18 mouse cellular contexts compared by ENCODE assay signal in genomic region chr17:15677970-15678645, GRCm38 (mm10). TPM values are rescaled to one million over a fixed set of nuclear protein-coding genes. Genes with fewer than 3 reads are reported as not detected.
DNase-seq lines count a peak whose midpoint lies in the region; ATAC-seq and TF ChIP-seq lines count a peak whose summit lies in the region.
"Had no signal": no experiment of that assay in that cellular context is flagged by ENCODE, and none has a peak within 500 bp of the region (broad histone marks: within the 10 kb centered on the region; RNA-seq: fewer than 3 reads in every experiment).

No protein-coding gene starts in this region.

- H3K27ac ChIP-seq in hindbrain, embryonic 10.5 days: peak overlapping the region; percentile 60; the same call in 1 of the 2 replicates
- no peak overlapping the region for H3K27ac ChIP-seq in hindbrain, postnatal 0 days
- no peak overlapping the region for H3K27ac ChIP-seq in limb, embryonic 10.5 days
- H3K27ac ChIP-seq: kidney, postnatal 0 days; liver, embryonic 14.5 days had no signal

- 20% methylated on average over 6 of the region's 6 CpGs for WGBS in hindbrain, embryonic 10.5 days
- 18% methylated on average over 6 of the region's 6 CpGs for WGBS in hindbrain, postnatal 0 days
- 43% methylated on average over 6 of the region's 6 CpGs for WGBS in limb, embryonic 10.5 days

- no peak overlapping the region for H3K4me2 ChIP-seq in hindbrain, postnatal 0 days (ENCODE audit: low read depth, low read length)

- no peaks in the 10 kb centered on the region for H3K36me3 ChIP-seq in hindbrain, embryonic 10.5 days
- no peaks in the 10 kb centered on the region for H3K36me3 ChIP-seq in hindbrain, postnatal 0 days (ENCODE audit: insufficient read depth, low read length)
- H3K36me3 ChIP-seq in limb, embryonic 10.5 days: no peaks in the 10 kb centered on the region

- no peak for TF ChIP-seq CTCF in hindbrain, postnatal 0 days (IDR thresholded peaks at IDR 0.05; ENCODE audit: low read depth)
- no peak for TF ChIP-seq CTCF in brain, embryonic 14.5 days (IDR thresholded peaks at IDR 0.05; ENCODE audit: borderline replicate concordance, extremely low read depth, insufficient read depth, insufficient read length)

- no peak for TF ChIP-seq POLR2A in brain, embryonic 14.5 days (IDR thresholded peaks at IDR 0.05; ENCODE audit: borderline replicate concordance, extremely low read depth, insufficient read depth, insufficient read length, poor library complexity, severe bottlenecking)

- H3K4me1 ChIP-seq in hindbrain, embryonic 10.5 days (replicated peaks): peaks cover 21% of the 10 kb centered on the region
- H3K4me1 ChIP-seq in hindbrain, postnatal 0 days (ENCODE audit: insufficient read depth, low read length): no peaks in the 10 kb centered on the region
- no peaks in the 10 kb centered on the region for H3K4me1 ChIP-seq in limb, embryonic 10.5 days

- H3K4me3 ChIP-seq in hindbrain, embryonic 10.5 days: no peak overlapping the region
- no peak overlapping the region for H3K4me3 ChIP-seq in hindbrain, postnatal 0 days (ENCODE audit: low read length)
- H3K4me3 ChIP-seq in limb, embryonic 10.5 days: no peak overlapping the region
- H3K4me3 ChIP-seq: myocyte had no signal

- no peaks in the 10 kb centered on the region for H3K27me3 ChIP-seq in hindbrain, embryonic 10.5 days (ENCODE audit: insufficient read depth, poor library complexity, severe bottlenecking)
- H3K27me3 ChIP-seq in hindbrain, postnatal 0 days (ENCODE audit: insufficient read depth, low read length): no peaks in the 10 kb centered on the region
- no peaks in the 10 kb centered on the region for H3K27me3 ChIP-seq in limb, embryonic 10.5 days (ENCODE audit: low read depth, poor library complexity, severe bottlenecking)

- no peak overlapping the region for H3K9ac ChIP-seq in hindbrain, postnatal 0 days (replicated peaks; ENCODE audit: low read length)
- H3K9ac ChIP-seq: liver, embryonic 14.5 days had no signal

- peaks cover 4% of the 10 kb centered on the region; the same call in 1 of the 2 replicates for H3K9me3 ChIP-seq in hindbrain, embryonic 10.5 days
- no peaks in the 10 kb centered on the region for H3K9me3 ChIP-seq in hindbrain, postnatal 0 days (ENCODE audit: low read length)
- H3K9me3 ChIP-seq in limb, embryonic 10.5 days (replicated peaks): no peaks in the 10 kb centered on the region

- ATAC-seq in hindbrain, postnatal 0 days: no peak
- ATAC-seq in megakaryocyte progenitor cell, adult 5-6 weeks (replicated peaks; ENCODE audit: poor library complexity): peak; percentile 88
- no peak for ATAC-seq in monocyte, adult 5-6 weeks (replicated peaks; ENCODE audit: insufficient number of reproducible peaks, low FRiP score, low TSS enrichment, poor library complexity, severe bottlenecking)
- ATAC-seq: inflammation-experienced regulatory T-cells, adult 6 months had no signal

- DNase-seq in hindbrain, embryonic 10.5 days (ENCODE audit: low spot score): no peak
- DNase-seq in hindbrain, postnatal 0 days (ENCODE audit: low spot score): no peak
- peak; percentile 25 for DNase-seq in brain, embryonic 14.5 days (ENCODE audit: low read depth)
- DNase-seq in thymus, postnatal 25 days: peak; percentile 75
- no peak for DNase-seq in ovary, postnatal 10 days (ENCODE audit: low spot score)
- no peak for DNase-seq in limb, embryonic 10.5 days (ENCODE audit: low spot score)
- DNase-seq: B cell, adult 2 months; cerebellum, adult 9-10 months; heart, adult 18-20 months; heart, postnatal 14 days; lung, postnatal 14 days; right cerebral cortex, postnatal 4 days had no signal

RNA-seq across cellular contexts. Expression of gene Chd1, which starts 26.7 kb away (rescaled TPM):
- 28.8 and 33.4 TPM in 2 replicates for polyA plus RNA-seq in hindbrain, embryonic 10.5 days (2016; fragmentation: Nextera tagmentation; extraction: Ambion mirVana)
- total RNA-seq in hindbrain, postnatal 0 days (2014; rRNA removed): 15.1 and 15.6 TPM in 2 replicates
- 14.5 and 16.7 TPM in 2 replicates for polyA plus RNA-seq in hindbrain, postnatal 0 days (2015; fragmentation: Nextera tagmentation; extraction: Ambion mirVana)
- polyA plus RNA-seq in brain, embryonic 14.5 days (2012; rRNA removed): 6.5 and 10.4 TPM in 2 replicates
- total RNA-seq in megakaryocyte progenitor cell, adult 5-6 weeks (2015): 40.4 and 47.2 TPM in 2 replicates
- total RNA-seq in megakaryocyte progenitor cell, adult 5-6 weeks (2017): 59.2 and 68.7 TPM in 2 replicates
- 92.9 to 105 TPM (median 98.3 TPM) in 3 replicates for total RNA-seq in monocyte, adult 5-6 weeks (2017)
- 40.6 and 40.7 TPM in 2 replicates for polyA plus RNA-seq in limb, embryonic 10.5 days (2016; fragmentation: Nextera tagmentation; extraction: Ambion mirVana)

Comparison
In these comparisons a context has a peak if more than half of its experiments do, and no peak if none do; other contexts are left out.
1. DNase-seq: peak in brain, embryonic 14.5 days (single experiment) and thymus, postnatal 25 days (single experiment); none in hindbrain, embryonic 10.5 days (single experiment), hindbrain, postnatal 0 days (single experiment), ovary, postnatal 10 days (single experiment) and limb, embryonic 10.5 days (single experiment).